Mouse (Mus musculus) urinary bladder, postnatal 25 days (tissue): ENCODE measurements around the gene Cybc1.

Experiments used
- DNase-seq: peaks from one replicate; pipeline ENCODE4 v3.0.0; 2022; ENCODE audit warnings: low spot score

The Cybc1 gene

GRCm38 (mm10) chr11:121216831-121217230, 12.3 kb downstream of the Cybc1 start:
- no peak for DNase-seq

- peak; percentile 94 for DNase-seq
Measured at GRCm38 (mm10) chr11:121204161-121205006, 24.7 kb downstream of the Cybc1 start, which contains the start of the genes Hexdc and Ogfod3. Gene Hexdc (plus strand): TSS chr11:121204433. Gene Ogfod3 (minus strand): TSS chr11:121204711.

GRCm38 (mm10) chr11:121203859-121204160, 25.3 kb downstream of the Cybc1 start:
- no peak for DNase-seq

GRCm38 (mm10) chr11:121201436-121202198, 27.5 kb downstream of the Cybc1 start:
- no peak for DNase-seq

GRCm38 (mm10) chr11:121200781-121201180, 28.3 kb downstream of the Cybc1 start:
- no peak for DNase-seq

- no peak for DNase-seq
Measured at GRCm38 (mm10) chr11:121199851-121200250, 29.3 kb downstream of the Cybc1 start.

GRCm38 (mm10) chr11:121198622-121199021, 30.5 kb downstream of the Cybc1 start:
- no peak for DNase-seq

GRCm38 (mm10) chr11:121193415-121193814, 35.7 kb downstream of the Cybc1 start:
- DNase-seq: no peak

GRCm38 (mm10) chr11:121192742-121193141, 36.4 kb downstream of the Cybc1 start:
- no peak for DNase-seq

GRCm38 (mm10) chr11:121189681-121190080, 39.4 kb downstream of the Cybc1 start:
- DNase-seq: no peak

- DNase-seq: peak; percentile 60
Measured at GRCm38 (mm10) chr11:121176285-121177270, 52.5 kb downstream of the Cybc1 start.

- no peak for DNase-seq
Measured at GRCm38 (mm10) chr11:121174234-121174633, 54.9 kb downstream of the Cybc1 start.

- no peak for DNase-seq
Measured at GRCm38 (mm10) chr11:121173203-121173602, 55.9 kb downstream of the Cybc1 start.
